ENCODE assay signal across 11 mouse cellular contexts in genomic region chr16:43130583-43130982, GRCm38 (mm10).
DNase-seq lines count a peak whose midpoint lies in the region; ATAC-seq lines count a peak whose summit lies in the region.
"Had no signal": no experiment of that assay in that cellular context is flagged by ENCODE, and none has a peak within 500 bp of the region (broad histone marks: within the 10 kb centered on the region; RNA-seq: fewer than 3 reads in every experiment).

No protein-coding gene starts in this region.

- no peak overlapping the region for H3K4me3 ChIP-seq in kidney, embryonic 14.5 days (ENCODE audit: low read length)
- H3K4me3 ChIP-seq in hindbrain, embryonic 13.5 days: no peak overlapping the region
- no peak overlapping the region for H3K4me3 ChIP-seq in midbrain, embryonic 15.5 days
- H3K4me3 ChIP-seq: embryonic facial prominence, embryonic 12.5 days; megakaryocyte, embryonic 14.5 days had no signal

- H3K9me3 ChIP-seq in kidney, embryonic 14.5 days (ENCODE audit: control insufficient read depth, low read length): no peaks in the 10 kb centered on the region
- no peaks in the 10 kb centered on the region for H3K9me3 ChIP-seq in hindbrain, embryonic 13.5 days
- no peaks in the 10 kb centered on the region for H3K9me3 ChIP-seq in midbrain, embryonic 15.5 days
- H3K9me3 ChIP-seq: embryonic facial prominence, embryonic 12.5 days; megakaryocyte, embryonic 14.5 days had no signal

- no peak overlapping the region for H3K4me2 ChIP-seq in kidney, embryonic 14.5 days (replicated peaks; ENCODE audit: low read depth, low read length)
- H3K4me2 ChIP-seq in hindbrain, embryonic 13.5 days: no peak overlapping the region
- no peak overlapping the region for H3K4me2 ChIP-seq in midbrain, embryonic 15.5 days
- H3K4me2 ChIP-seq: embryonic facial prominence, embryonic 12.5 days had no signal

- peak; percentile 28 for DNase-seq in kidney, adult 9 months
- DNase-seq in cerebellum, adult 18-20 months: peak; percentile 82 to 92
- DNase-seq in heart, adult 11 months: no peak
- no peak for DNase-seq in embryo, embryonic 9.5 days (ENCODE audit: extremely low spot score)
- no peak for DNase-seq in urinary bladder, postnatal 25 days (ENCODE audit: low spot score)

- ATAC-seq in kidney, embryonic 14.5 days (ENCODE audit: low FRiP score, low TSS enrichment): no peak
- peak; percentile 76 for ATAC-seq in hindbrain, embryonic 13.5 days (ENCODE audit: low FRiP score)
- ATAC-seq in midbrain, embryonic 15.5 days (replicated peaks): peak; percentile 79

- H3K27ac ChIP-seq in kidney, embryonic 14.5 days (ENCODE audit: low read depth, low read length): no peak overlapping the region
- H3K27ac ChIP-seq in hindbrain, embryonic 13.5 days: peak overlapping the region; percentile 67
- H3K27ac ChIP-seq in midbrain, embryonic 15.5 days: peak overlapping the region; percentile 58
- H3K27ac ChIP-seq: embryonic facial prominence, embryonic 12.5 days; kidney, postnatal 0 days had no signal

- 42% methylated on average over 6 of the region's 6 CpGs for WGBS in kidney, embryonic 14.5 days
- 55% methylated on average over 6 of the region's 6 CpGs for WGBS in hindbrain, embryonic 13.5 days
- 39% methylated on average over 6 of the region's 6 CpGs for WGBS in midbrain, embryonic 15.5 days

- H3K36me3 ChIP-seq in kidney, embryonic 14.5 days (ENCODE audit: control insufficient read depth, insufficient read depth, low read length): no peaks in the 10 kb centered on the region
- H3K36me3 ChIP-seq in hindbrain, embryonic 13.5 days: no peaks in the 10 kb centered on the region
- no peaks in the 10 kb centered on the region for H3K36me3 ChIP-seq in midbrain, embryonic 15.5 days (replicated peaks)
- H3K36me3 ChIP-seq: embryonic facial prominence, embryonic 12.5 days had no signal

- no peaks in the 10 kb centered on the region for H3K27me3 ChIP-seq in kidney, embryonic 14.5 days (ENCODE audit: control insufficient read depth, insufficient read depth, low read length)
- no peaks in the 10 kb centered on the region for H3K27me3 ChIP-seq in hindbrain, embryonic 13.5 days
- no peaks in the 10 kb centered on the region for H3K27me3 ChIP-seq in midbrain, embryonic 15.5 days (replicated peaks)
- H3K27me3 ChIP-seq: embryonic facial prominence, embryonic 12.5 days; megakaryocyte, embryonic 14.5 days had no signal

- no peaks in the 10 kb centered on the region for H3K4me1 ChIP-seq in kidney, embryonic 14.5 days (ENCODE audit: control insufficient read depth, insufficient read depth, low read length)
- H3K4me1 ChIP-seq in hindbrain, embryonic 13.5 days (replicated peaks): peaks cover 14% of the 10 kb centered on the region
- H3K4me1 ChIP-seq in midbrain, embryonic 15.5 days: peaks cover 8% of the 10 kb centered on the region; the same call in 1 of the 2 replicates
- H3K4me1 ChIP-seq: embryonic facial prominence, embryonic 12.5 days; megakaryocyte, embryonic 14.5 days had no signal

- no peak overlapping the region for H3K9ac ChIP-seq in kidney, embryonic 14.5 days (ENCODE audit: low read depth, low read length)
- no peak overlapping the region for H3K9ac ChIP-seq in hindbrain, embryonic 13.5 days
- no peak overlapping the region for H3K9ac ChIP-seq in midbrain, embryonic 15.5 days
- H3K9ac ChIP-seq: embryonic facial prominence, embryonic 12.5 days had no signal

Comparison
In these comparisons a context has a peak if more than half of its experiments do, and no peak if none do; other contexts are left out.
1. DNase-seq: peak in kidney, adult 9 months (single experiment) and cerebellum, adult 18-20 months (2 of 2); none in heart, adult 11 months (single experiment), embryo, embryonic 9.5 days (single experiment) and urinary bladder, postnatal 25 days (single experiment).